Mouse (Mus musculus) myocyte (in vitro differentiated cells): ENCODE data around the gene Cables2.

Source experiments
- CEBPB ChIP-seq: IDR thresholded peaks from 2 replicates; pipeline ENCODE4 v1.6.1; 2011; ENCODE audit warnings: mild to moderate bottlenecking, moderate library complexity; ENCODE audit not compliant: poor library complexity, insufficient read depth, severe bottlenecking
- E2F4 ChIP-seq: IDR thresholded peaks from one replicate; pipeline ENCODE4 v1.6.1; 2011; ENCODE audit warnings: mild to moderate bottlenecking, control low read depth, moderate library complexity; ENCODE audit not compliant: insufficient read depth
- MAX ChIP-seq: IDR thresholded peaks from one replicate; pipeline ENCODE4 v1.6.1; 2011; ENCODE audit warnings: low read depth, mild to moderate bottlenecking, control low read depth
- MYOD1 ChIP-seq, 3 experiments: IDR thresholded peaks; one replicate each; pipeline ENCODE4 v1.6.1; 2011; ENCODE audit warnings: control low read depth in 2 of 3, low read depth in 2 of 3, mild to moderate bottlenecking in 2 of 3, moderate library complexity in 1 of 3; ENCODE audit not compliant: insufficient read length in 2 of 3, control insufficient read depth in 1 of 3
- MYOG ChIP-seq, 3 experiments: IDR thresholded peaks; one replicate each; pipeline ENCODE4 v1.6.1; 2011; ENCODE audit warnings: control low read depth in 2 of 3, low read depth in 2 of 3, mild to moderate bottlenecking in 2 of 3; ENCODE audit not compliant: insufficient read length in 2 of 3, control insufficient read depth in 1 of 3, insufficient read depth in 1 of 3
- POLR2A ChIP-seq: IDR thresholded peaks from one replicate; pipeline ENCODE4 v1.6.1; 2011; ENCODE audit warnings: low read depth, mild to moderate bottlenecking, control low read depth, moderate library complexity; ENCODE audit not compliant: insufficient read length
- POLR2AphosphoS2 ChIP-seq: IDR thresholded peaks from one replicate; pipeline ENCODE4 v1.6.1; 2011; ENCODE audit warnings: low read depth, control low read depth; ENCODE audit not compliant: insufficient read length
- TCF12 ChIP-seq: IDR thresholded peaks from one replicate; pipeline ENCODE4 v1.6.1; 2011; ENCODE audit warnings: mild to moderate bottlenecking, control low read depth; ENCODE audit not compliant: poor library complexity, insufficient read depth, severe bottlenecking
- USF1 ChIP-seq: IDR thresholded peaks from one replicate; pipeline ENCODE4 v1.6.1; 2011; ENCODE audit warnings: low read depth, mild to moderate bottlenecking, control low read depth, moderate library complexity

DNA sequence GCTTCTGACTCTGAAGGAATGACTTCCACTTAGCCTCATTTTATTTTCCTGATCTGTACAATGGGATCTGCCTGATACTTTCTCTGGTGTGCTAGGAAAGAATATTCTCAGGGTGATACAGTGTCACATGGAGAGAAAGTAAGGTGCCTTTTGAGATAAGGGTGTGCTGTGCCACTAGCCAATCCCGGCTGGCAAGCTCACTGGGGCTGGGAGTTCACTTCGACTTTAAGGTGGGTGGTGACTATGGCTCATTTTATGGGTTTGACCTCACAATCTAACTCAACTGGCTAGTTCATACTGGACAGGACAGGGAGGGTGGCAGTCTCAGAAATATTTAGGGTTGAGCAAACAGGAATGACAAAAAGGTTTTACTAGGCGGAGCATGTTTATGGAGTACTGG, 36.4 kb downstream of the Cables2 start:
- TF ChIP-seq E2F4: no peak
- TF ChIP-seq MAX: no peak
- no peak for TF ChIP-seq POLR2A
- TF ChIP-seq USF1: no peak
- TF ChIP-seq TCF12: no peak
- no peak for TF ChIP-seq CEBPB
- TF ChIP-seq POLR2AphosphoS2: no peak
- no peak for TF ChIP-seq MYOG (IDR thresholded peaks at IDR 0.05; ENCODE audit: control insufficient read depth in 1 of 3, insufficient read depth in 1 of 3, insufficient read length in 2 of 3, low read depth in 2 of 3)
- no peak for TF ChIP-seq MYOD1 (IDR thresholded peaks at IDR 0.05; ENCODE audit: control insufficient read depth in 1 of 3, insufficient read length in 2 of 3, low read depth in 2 of 3)
